Mouse (Mus musculus): ENCODE data around the gene Acot9.

Gene Acot9

DNA sequence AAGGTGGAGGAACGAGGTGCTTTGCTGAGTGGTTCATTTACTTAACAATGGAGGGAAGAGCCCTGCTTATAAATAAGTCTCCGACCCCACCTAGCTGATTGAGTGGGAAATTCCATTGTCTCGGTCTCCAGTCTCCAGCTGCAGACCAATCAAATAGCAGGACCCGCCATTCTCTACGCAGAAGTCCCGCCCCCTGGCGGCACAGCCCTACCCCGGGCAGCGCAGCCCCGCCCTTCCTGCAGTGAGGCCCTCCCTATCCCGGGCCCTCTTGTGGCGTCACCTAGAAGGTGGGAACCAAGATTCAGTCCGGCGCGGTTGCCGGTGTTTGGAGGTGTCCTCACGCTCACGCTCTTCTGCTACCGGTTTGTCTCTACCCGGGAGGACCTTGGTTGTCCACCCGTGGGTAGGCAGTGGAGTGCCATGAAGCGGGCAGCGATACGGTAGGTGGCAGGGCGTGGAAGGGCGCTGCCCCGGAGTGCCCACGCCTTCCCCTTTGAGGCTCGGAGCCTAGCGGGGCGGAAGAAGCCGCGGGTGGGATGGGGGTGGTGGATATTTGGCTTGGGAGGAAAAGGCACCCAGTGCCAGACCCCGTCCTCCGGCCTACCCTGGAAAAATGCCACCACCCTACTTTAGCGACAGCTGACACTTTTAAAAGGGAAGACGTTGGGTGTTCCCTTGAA lies at the start of gene Acot9:
Acot9 (plus strand) TSS at position 209 of the 680 bp plus-strand sequence.
- DNase-seq (ENCODE audit: low read depth), result peak; percentile 74

- no peak for DNase-seq (ENCODE audit: low read depth)
These were observed 47.7 kb upstream of the Acot9 start for GRCm38 (mm10) chrX:155214291-155215136.

DNA sequence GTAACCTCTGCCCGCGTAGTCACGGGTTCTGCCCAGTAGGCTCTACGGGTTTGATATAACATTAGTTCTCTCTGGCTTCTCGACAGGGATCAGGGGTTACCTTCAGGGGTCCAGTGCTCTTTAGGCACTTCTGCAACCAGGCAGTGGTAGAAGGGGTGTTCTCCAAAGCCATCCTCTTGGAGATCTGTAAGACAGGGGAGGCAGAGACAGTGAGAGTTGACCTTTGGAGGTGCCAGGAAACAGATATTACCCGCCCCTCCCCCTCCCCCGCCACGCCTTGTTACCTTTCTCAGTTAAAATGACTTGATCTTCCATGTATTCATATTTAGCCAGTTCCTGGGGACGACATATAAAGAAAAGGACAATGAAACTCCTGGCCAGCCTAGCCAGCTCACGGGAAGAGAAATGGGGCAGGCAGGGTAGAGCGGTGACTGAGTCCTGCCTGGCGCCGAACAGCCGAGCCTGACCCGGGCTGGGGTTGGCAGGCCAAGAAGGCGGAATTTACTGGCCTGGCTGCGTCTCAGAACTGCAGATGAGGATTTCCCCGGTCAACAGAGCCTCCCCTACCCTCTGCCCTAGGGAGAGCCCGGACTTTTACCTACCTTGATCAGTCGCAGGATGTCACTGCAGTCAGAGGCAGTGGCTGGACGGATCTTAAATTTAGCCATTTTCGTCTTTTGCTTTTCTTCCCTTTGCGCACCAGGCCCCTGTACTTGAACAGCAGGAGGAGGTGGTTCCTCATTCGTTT lies 46.6 kb upstream of the Acot9 start:
- no peak for DNase-seq (ENCODE audit: low read depth)

- peak; percentile 83 for DNase-seq (ENCODE audit: low read depth)
These were observed 46.0 kb upstream of the Acot9 start, which contains the start of gene Sat1 for GRCm38 (mm10) chrX:155216271-155216670. TSS of gene Sat1 (minus strand) at chrX:155216449.

DNA sequence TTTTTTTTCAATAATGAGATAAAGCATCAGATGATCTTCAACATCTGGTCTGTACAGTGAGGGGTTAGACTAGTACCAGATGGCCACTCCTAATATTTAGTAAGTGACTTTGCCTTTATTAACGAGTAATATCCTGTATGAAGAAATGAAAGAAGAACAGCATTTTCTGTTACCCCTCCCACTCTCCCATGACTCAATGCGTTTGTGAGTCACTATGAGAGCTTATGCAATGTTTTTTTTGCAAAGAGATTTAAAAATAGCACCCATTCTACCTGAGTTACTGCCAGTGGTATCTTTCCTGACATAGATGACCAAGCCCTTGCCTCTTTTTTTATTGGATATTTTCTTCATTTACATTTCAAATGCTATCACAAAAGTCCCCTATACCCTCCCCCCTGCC lies 44.0 kb upstream of the Acot9 start:
- no peak for DNase-seq (ENCODE audit: low read depth)

DNA sequence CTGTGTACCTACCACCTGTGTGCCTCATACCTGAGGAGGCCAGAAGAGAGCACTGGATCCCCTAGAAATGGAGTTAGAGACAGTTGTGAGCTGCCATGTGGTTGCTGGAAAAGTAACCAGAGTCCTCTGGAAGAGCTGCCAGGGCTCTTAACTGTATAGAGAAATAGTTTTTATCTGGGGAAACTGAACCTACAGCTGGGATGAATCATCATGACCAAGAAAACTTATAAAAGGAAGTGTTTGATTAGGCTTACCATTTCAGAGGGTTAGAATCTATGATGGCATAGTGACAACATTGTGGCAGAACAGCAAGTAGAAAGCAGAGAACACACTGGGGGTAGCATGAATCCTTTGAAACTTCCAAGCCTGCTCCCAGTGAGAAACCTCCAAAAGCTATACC lies 5.4 kb upstream of the Acot9 start:
- no peak for DNase-seq (ENCODE audit: low read depth)

DNA sequence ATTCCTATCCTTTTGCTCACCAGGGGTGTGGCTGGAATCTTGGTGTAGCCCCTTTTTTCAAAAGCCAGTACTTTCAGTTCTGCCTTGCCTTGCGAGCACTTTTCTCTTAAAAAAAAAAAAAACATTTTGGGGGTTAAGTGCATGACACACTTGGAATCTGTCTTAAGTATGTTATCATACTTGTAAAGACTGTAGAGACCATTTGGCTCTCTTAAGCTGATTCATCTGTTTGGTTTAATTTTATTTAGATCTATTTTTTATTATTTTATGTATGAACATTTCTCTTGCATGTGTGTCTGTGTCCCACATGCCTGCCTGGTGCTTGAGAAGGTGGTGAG lies 641 bp downstream of the Acot9 start:
- no peak for DNase-seq (ENCODE audit: low read depth)

DNA sequence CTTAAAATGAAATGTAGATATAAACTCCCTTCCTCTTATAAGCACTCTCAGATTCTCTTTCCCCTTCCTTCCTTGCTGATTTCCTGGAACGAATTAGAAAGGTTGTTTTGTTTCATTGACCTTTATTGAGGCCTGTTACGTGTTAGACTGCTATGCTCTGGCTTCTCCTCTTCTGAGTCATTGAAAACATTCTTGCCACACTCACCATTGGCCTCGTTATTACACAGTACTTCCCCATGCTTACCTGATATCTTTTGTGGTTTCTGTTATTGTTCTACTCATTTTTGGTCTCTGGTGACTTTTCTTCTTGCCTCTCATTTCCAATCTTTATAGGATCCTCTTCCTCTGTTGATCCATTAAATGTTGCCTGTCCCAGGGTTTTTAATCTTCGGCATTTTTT lies 16.2 kb downstream of the Acot9 start:
- DNase-seq (ENCODE audit: low read depth), result peak; percentile 13

DNA sequence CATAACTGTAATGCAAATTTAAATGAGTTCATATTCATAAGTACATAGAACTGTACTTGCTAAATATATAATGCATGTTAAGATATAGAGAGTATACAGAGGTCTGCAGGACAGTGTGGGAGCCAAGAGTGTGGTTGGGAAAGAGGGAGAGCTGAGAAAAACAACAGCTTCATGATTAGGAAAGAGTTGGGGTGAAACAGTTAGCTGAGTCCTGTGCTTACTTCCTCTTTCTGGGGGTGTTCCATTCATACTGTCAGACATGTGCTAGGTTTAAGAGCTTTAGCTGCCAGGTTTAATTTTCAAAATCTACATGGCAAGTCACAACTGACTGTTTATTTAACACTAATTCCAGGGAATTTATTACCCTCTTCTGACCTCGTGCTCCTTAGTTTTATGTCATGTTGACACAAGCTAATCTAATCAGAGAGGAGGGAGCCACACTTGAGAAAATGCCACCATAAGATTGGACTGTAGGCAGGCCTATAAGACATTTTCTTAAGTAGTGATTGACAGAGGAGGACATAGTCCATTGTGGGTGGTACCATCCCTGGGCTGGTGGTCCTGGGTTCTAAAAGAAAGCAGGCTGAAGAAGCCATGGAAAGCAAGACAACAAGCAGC lies 18.3 kb downstream of the Acot9 start:
- no peak for DNase-seq (ENCODE audit: low read depth)

- no peak for DNase-seq (ENCODE audit: low read depth)
These were observed 44.1 kb downstream of the Acot9 start for GRCm38 (mm10) chrX:155306390-155306789.

- peak; percentile 20 for DNase-seq (ENCODE audit: low read depth)
These were observed 55.8 kb downstream of the Acot9 start for GRCm38 (mm10) chrX:155318005-155318404.

GRCm38 (mm10) chrX:155337567-155337904 lies 75.3 kb downstream of the Acot9 start:
- DNase-seq (ENCODE audit: low read depth), result no peak

DNA sequence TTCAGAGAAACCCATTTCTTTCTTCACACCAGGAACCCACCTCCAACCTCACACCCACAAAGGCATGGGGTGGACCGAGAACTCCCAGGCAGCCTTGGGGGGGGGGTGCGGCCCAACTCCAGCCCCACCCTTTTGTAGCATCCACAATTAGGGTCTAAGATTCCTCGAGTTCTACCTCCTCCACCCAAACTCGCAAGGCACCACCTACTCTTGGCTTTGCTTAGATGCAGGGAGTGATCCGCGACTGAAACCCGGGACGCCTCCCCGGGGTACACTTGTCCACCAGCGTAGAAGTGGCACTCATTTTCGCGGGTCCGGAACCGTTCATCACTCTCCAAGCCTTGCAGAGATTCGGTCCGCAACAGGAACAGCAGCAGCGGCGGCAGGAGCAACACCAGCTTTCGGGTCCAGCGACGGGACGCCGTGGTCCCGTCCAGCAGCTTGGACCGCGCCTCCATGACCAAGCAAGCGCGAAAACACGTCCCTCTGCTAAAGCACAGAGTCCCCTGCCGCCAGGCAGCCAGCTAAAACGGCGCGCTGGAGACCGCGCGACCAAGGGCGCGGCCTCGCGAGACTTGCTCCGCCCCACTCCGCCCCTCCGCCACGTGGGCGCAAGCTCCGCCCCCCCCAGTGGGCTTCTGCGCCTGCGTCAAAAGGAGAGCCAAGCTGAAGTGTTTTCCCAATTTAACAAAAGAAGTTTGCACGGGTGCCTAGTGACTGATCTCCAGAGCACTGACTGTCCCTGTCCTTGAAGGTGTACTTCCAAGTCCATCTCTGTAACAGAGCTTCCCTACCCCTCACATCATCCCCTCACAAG lies 75.9 kb downstream of the Acot9 start:
- DNase-seq (ENCODE audit: low read depth), result peak; percentile 30

GRCm38 (mm10) chrX:155340654-155341053 lies 78.4 kb downstream of the Acot9 start, which contains the start of gene Prdx4:
TSS of gene Prdx4 (minus strand) at chrX:155340754.
- no peak for DNase-seq (ENCODE audit: low read depth)

- DNase-seq (ENCODE audit: low read depth), result no peak
These were observed 84.0 kb downstream of the Acot9 start for GRCm38 (mm10) chrX:155346249-155346648.
